Mouse (Mus musculus) myocyte (in vitro differentiated cells): ENCODE measurements around the gene Necab3. TPM values are rescaled to one million over a fixed set of nuclear protein-coding genes. Genes with fewer than 3 reads are reported as not detected.

Experiments used
- H3K27me3 ChIP-seq: one replicate; pipeline ENCODE4 v1.6.1; 2011; ENCODE audit not compliant: control insufficient read depth, insufficient read depth, insufficient read length
- H3K36me3 ChIP-seq: one replicate; pipeline ENCODE4 v1.6.1; 2011; ENCODE audit not compliant: control insufficient read depth, insufficient read depth
- H3K4me2 ChIP-seq: one replicate; pipeline ENCODE4 v1.6.1; 2011; ENCODE audit warnings: low read depth, control low read depth
- H3K4me3 ChIP-seq: one replicate; pipeline ENCODE4 v1.5.1; 2011; ENCODE audit warnings: mild to moderate bottlenecking, control low read depth, moderate library complexity
- H3K79me2 ChIP-seq: one replicate; pipeline ENCODE4 v1.6.1; 2011; ENCODE audit not compliant: control insufficient read depth, insufficient read depth
- H3ac ChIP-seq: one replicate; pipeline ENCODE4 v1.6.1; 2011; ENCODE audit not compliant: control insufficient read depth, insufficient read length
- CEBPB ChIP-seq: IDR thresholded peaks from 2 replicates; pipeline ENCODE4 v1.6.1; 2011; ENCODE audit warnings: mild to moderate bottlenecking, moderate library complexity; ENCODE audit not compliant: poor library complexity, insufficient read depth, severe bottlenecking
- E2F4 ChIP-seq: IDR thresholded peaks from one replicate; pipeline ENCODE4 v1.6.1; 2011; ENCODE audit warnings: mild to moderate bottlenecking, control low read depth, moderate library complexity; ENCODE audit not compliant: insufficient read depth
- MAX ChIP-seq: IDR thresholded peaks from one replicate; pipeline ENCODE4 v1.6.1; 2011; ENCODE audit warnings: low read depth, mild to moderate bottlenecking, control low read depth
- MYOD1 ChIP-seq, 3 experiments: IDR thresholded peaks; one replicate each; pipeline ENCODE4 v1.6.1; 2011; ENCODE audit warnings: control low read depth in 2 of 3, low read depth in 2 of 3, mild to moderate bottlenecking in 2 of 3, moderate library complexity in 1 of 3; ENCODE audit not compliant: insufficient read length in 2 of 3, control insufficient read depth in 1 of 3
- MYOG ChIP-seq, 3 experiments: IDR thresholded peaks; one replicate each; pipeline ENCODE4 v1.6.1; 2011; ENCODE audit warnings: control low read depth in 2 of 3, low read depth in 2 of 3, mild to moderate bottlenecking in 2 of 3; ENCODE audit not compliant: insufficient read length in 2 of 3, control insufficient read depth in 1 of 3, insufficient read depth in 1 of 3
- POLR2A ChIP-seq: IDR thresholded peaks from one replicate; pipeline ENCODE4 v1.6.1; 2011; ENCODE audit warnings: low read depth, mild to moderate bottlenecking, control low read depth, moderate library complexity; ENCODE audit not compliant: insufficient read length
- POLR2AphosphoS2 ChIP-seq: IDR thresholded peaks from one replicate; pipeline ENCODE4 v1.6.1; 2011; ENCODE audit warnings: low read depth, control low read depth; ENCODE audit not compliant: insufficient read length
- REST ChIP-seq: IDR thresholded peaks from one replicate; pipeline ENCODE4 v1.6.1; 2011; ENCODE audit warnings: mild to moderate bottlenecking, control low read depth, moderate library complexity; ENCODE audit not compliant: insufficient read depth, insufficient read length
- SRF ChIP-seq: IDR thresholded peaks from one replicate; pipeline ENCODE4 v1.6.1; 2011; ENCODE audit warnings: low read depth; ENCODE audit not compliant: control insufficient read depth, insufficient read length
- TCF12 ChIP-seq: IDR thresholded peaks from one replicate; pipeline ENCODE4 v1.6.1; 2011; ENCODE audit warnings: mild to moderate bottlenecking, control low read depth; ENCODE audit not compliant: poor library complexity, insufficient read depth, severe bottlenecking
- TCF3 ChIP-seq: IDR thresholded peaks from one replicate; pipeline ENCODE4 v1.6.1; 2011; ENCODE audit warnings: low read depth, control low read depth; ENCODE audit not compliant: insufficient read length
- USF1 ChIP-seq: IDR thresholded peaks from one replicate; pipeline ENCODE4 v1.6.1; 2011; ENCODE audit warnings: low read depth, mild to moderate bottlenecking, control low read depth, moderate library complexity
- polyA plus RNA-seq: library from polyadenylated mRNA; unstranded; fragments of >200 nt; fragmentation: generic; extraction: Trizol; gene quantifications from one replicate; pipeline ENCODE4 v1.2.1, GENCODE M21; 2012; ENCODE audit warnings: missing spikeins

Necab3 gene
- polyA plus RNA-seq, 1 experiment: 0.12 TPM

- H3K79me2 ChIP-seq: no peaks in the 10 kb centered on the region
- TF ChIP-seq E2F4 (no peak), SRF (no peak), MYOG (IDR thresholded peaks at IDR 0.05; ENCODE audit: control insufficient read depth in 1 of 3, insufficient read depth in 1 of 3, insufficient read length in 2 of 3, low read depth in 2 of 3) (no peak), POLR2A (no peak), CEBPB (no peak), TCF3 (no peak)
- no peak overlapping the region for H3K4me3 ChIP-seq
- no peak overlapping the region for H3ac ChIP-seq
- H3K36me3 ChIP-seq: peaks cover 25% of the 10 kb centered on the region
- H3K27me3 ChIP-seq: no peaks in the 10 kb centered on the region
- H3K4me2 ChIP-seq: no peak overlapping the region
Observed at GRCm38 (mm10) chr2:154510141-154510540, 48.5 kb downstream of the Necab3 start.

- Histone ChIP-seq H3K27me3 (no peaks in the 10 kb centered on the region), H3K36me3 (peaks cover 25% of the 10 kb centered on the region)
- TF ChIP-seq TCF3 (no peak), POLR2AphosphoS2 (no peak), MYOD1 (IDR thresholded peaks at IDR 0.05; ENCODE audit: control insufficient read depth in 1 of 3, insufficient read length in 2 of 3, low read depth in 2 of 3) (no peak), MYOG (IDR thresholded peaks at IDR 0.05; ENCODE audit: control insufficient read depth in 1 of 3, insufficient read depth in 1 of 3, insufficient read length in 2 of 3, low read depth in 2 of 3) (no peak), CEBPB (no peak), USF1 (no peak), MAX (no peak), REST (no peak), POLR2A (no peak), E2F4 (no peak), TCF12 (no peak), SRF (no peak)
Observed at GRCm38 (mm10) chr2:154508450-154508849, 50.2 kb downstream of the Necab3 start.

GRCm38 (mm10) chr2:154507566-154508283 is 51.0 kb downstream of the Necab3 start:
- H3K4me3 ChIP-seq: no peak overlapping the region
- H3K27me3 ChIP-seq: no peaks in the 10 kb centered on the region
- no peak overlapping the region for H3ac ChIP-seq
- no peak overlapping the region for H3K4me2 ChIP-seq
- H3K79me2 ChIP-seq: peaks cover 5% of the 10 kb centered on the region
- TF ChIP-seq E2F4 (no peak), MYOD1 (IDR thresholded peaks at IDR 0.05; ENCODE audit: control insufficient read depth in 1 of 3, insufficient read length in 2 of 3, low read depth in 2 of 3) (peak in 1 of 3 experiments; percentile 65), USF1 (no peak), MYOG (IDR thresholded peaks at IDR 0.05; ENCODE audit: control insufficient read depth in 1 of 3, insufficient read depth in 1 of 3, insufficient read length in 2 of 3, low read depth in 2 of 3) (peak in 1 of 3 experiments; percentile 79)
- peaks cover 20% of the 10 kb centered on the region for H3K36me3 ChIP-seq

More at GRCm38 (mm10) chr2:154508450-154508849, 50.2 kb downstream of the Necab3 start:
- Histone ChIP-seq H3ac (no peak overlapping the region), H3K4me3 (no peak overlapping the region), H3K4me2 (no peak overlapping the region), H3K79me2 (peaks cover 3% of the 10 kb centered on the region)

- peaks cover 5% of the 10 kb centered on the region for H3K79me2 ChIP-seq
- TF ChIP-seq E2F4: no peak
- no peak for TF ChIP-seq TCF12
- H3ac ChIP-seq: no peak overlapping the region
- H3K4me2 ChIP-seq: no peak overlapping the region
- peaks cover 20% of the 10 kb centered on the region for H3K36me3 ChIP-seq
- no peak overlapping the region for H3K4me3 ChIP-seq
- no peaks in the 10 kb centered on the region for H3K27me3 ChIP-seq
Observed at GRCm38 (mm10) chr2:154507076-154507475, 51.6 kb downstream of the Necab3 start.

GRCm38 (mm10) chr2:154500758-154501157 is 57.9 kb downstream of the Necab3 start:
- no peak overlapping the region for H3K4me3 ChIP-seq
- no peak overlapping the region for H3K4me2 ChIP-seq
- TF ChIP-seq E2F4 (no peak), MAX (no peak), TCF3 (no peak), CEBPB (no peak), POLR2A (no peak), POLR2AphosphoS2 (no peak), TCF12 (no peak), MYOD1 (IDR thresholded peaks at IDR 0.05; ENCODE audit: control insufficient read depth in 1 of 3, insufficient read length in 2 of 3, low read depth in 2 of 3) (no peak), REST (no peak), SRF (no peak), MYOG (IDR thresholded peaks at IDR 0.05; ENCODE audit: control insufficient read depth in 1 of 3, insufficient read depth in 1 of 3, insufficient read length in 2 of 3, low read depth in 2 of 3) (no peak)
- H3K36me3 ChIP-seq: no peaks in the 10 kb centered on the region
- H3K79me2 ChIP-seq: peaks cover 32% of the 10 kb centered on the region
- no peak overlapping the region for H3ac ChIP-seq
- no peaks in the 10 kb centered on the region for H3K27me3 ChIP-seq
